Comparison of ENCODE assay signal across 8 mouse cellular contexts in the genomic region with DNA sequence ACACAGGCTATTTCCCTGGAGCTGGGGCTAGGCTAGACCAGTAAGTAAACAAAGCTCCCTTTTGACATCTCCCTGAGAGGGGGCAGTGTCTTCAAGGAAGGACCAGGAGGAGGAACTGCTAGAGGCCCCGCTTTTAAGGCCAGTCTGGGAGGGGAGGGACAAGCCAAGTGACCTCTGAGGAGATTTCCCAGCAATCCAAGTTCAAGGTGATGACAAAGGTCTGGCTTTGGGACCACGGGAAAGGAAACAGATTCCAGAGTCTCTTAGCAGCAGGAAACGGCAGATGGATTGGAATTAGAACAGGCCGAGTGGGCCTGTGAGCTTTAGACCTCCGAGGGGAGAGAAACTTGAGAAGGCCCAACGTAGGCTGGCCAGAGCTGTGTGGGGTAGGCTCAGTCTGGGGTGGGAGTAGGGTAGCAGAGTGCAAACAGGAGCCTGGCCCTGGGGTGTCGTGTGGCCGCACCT.
A peak's percentile ranks its signal among the peaks of the same experiment; 100 is the strongest.
DNase-seq lines count a peak whose midpoint lies in the region; ATAC-seq lines count a peak whose summit lies in the region.

No protein-coding gene starts in this region.

- ATAC-seq in activated CD4-positive, CD25-positive, alpha-beta regulatory T cell, adult 4 months, result no peak

- DNase-seq in gastrocnemius, postnatal 14 days, result peak; percentile 27
- DNase-seq in gastrocnemius, postnatal 25 days, result no peak
- DNase-seq in heart, adult 9 months (ENCODE audit: low spot score in 2 of 2), result peak; percentile 70 to 81
- peak; percentile 33 for DNase-seq in kidney, adult 11 months
- DNase-seq in lung, postnatal 10 days, result peak; percentile 72
- DNase-seq in urinary bladder, adult 2 months (ENCODE audit: low spot score), result no peak
- DNase-seq in layer of hippocampus, adult 9-10 months (ENCODE audit: low spot score), result no peak

- intact Hi-C loops in gastrocnemius, postnatal 14 days (cut with DNase I; ENCODE audit: low total_unique reads), result no loop called here

Comparison
In these comparisons a context has a peak if more than half of its experiments do, and no peak if none do; other contexts are left out.
1. DNase-seq: peak in gastrocnemius, postnatal 14 days (single experiment), heart, adult 9 months (2 of 2), kidney, adult 11 months (single experiment) and lung, postnatal 10 days (single experiment); none in gastrocnemius, postnatal 25 days (single experiment), urinary bladder, adult 2 months (single experiment) and layer of hippocampus, adult 9-10 months (single experiment).